Mouse (Mus musculus) liver, adult 2 months (tissue): ENCODE measurements at regions not wholly inside any gene's neighbourhood (a gene's known extent, or its start where the extent isn't known, plus 50 kb on each side); places are given as distances from the start of the nearest gene placed in this dataset.

Experiments
- DNase-seq: peaks from one replicate; pipeline ENCODE4 v3.0.0-alpha.2; 2011; ENCODE audit warnings: low read depth, low spot score; ENCODE audit errors: extremely low read depth
- H3K27ac ChIP-seq: fragments of 200-500 bp; replicated peaks from 2 replicates; pipeline ENCODE4 v1.5.1; 2012; ENCODE audit warnings: low read depth, mild to moderate bottlenecking, control low read depth, inconsistent platforms, low read length; ENCODE audit not compliant: insufficient read depth
- H3K27me3 ChIP-seq: fragments of 200-500 bp; 2 replicates; pipeline ENCODE4 v1.6.1; 2012; ENCODE audit warnings: mild to moderate bottlenecking, moderate library complexity, low read length, inconsistent platforms; ENCODE audit not compliant: control insufficient read depth, insufficient read depth
- H3K36me3 ChIP-seq: fragments of 200-500 bp; 2 replicates; pipeline ENCODE4 v1.6.1; 2012; ENCODE audit warnings: low read length, inconsistent platforms; ENCODE audit not compliant: control insufficient read depth, insufficient read depth
- H3K4me1 ChIP-seq: fragments of 200-500 bp; 2 replicates; pipeline ENCODE4 v1.6.1; 2011; ENCODE audit warnings: low read length; ENCODE audit not compliant: control insufficient read depth, insufficient read depth
- H3K4me3 ChIP-seq: fragments of 200-500 bp; 2 replicates; pipeline ENCODE4 v1.5.1; 2011; ENCODE audit warnings: low read depth, mild to moderate bottlenecking, control low read depth, low read length, moderate library complexity; ENCODE audit not compliant: insufficient read depth
- H3K79me2 ChIP-seq: fragments of 200-500 bp; 2 replicates; pipeline ENCODE4 v1.6.1; 2012; ENCODE audit warnings: inconsistent platforms, mild to moderate bottlenecking, low read length, moderate library complexity; ENCODE audit not compliant: control insufficient read depth, insufficient read depth
- H3K9ac ChIP-seq: fragments of 200-500 bp; 2 replicates; pipeline ENCODE4 v1.6.1; 2012; ENCODE audit warnings: low read depth, mild to moderate bottlenecking, control low read depth, inconsistent platforms, low read length
- CTCF ChIP-seq: fragments of 200-500 bp; IDR thresholded peaks from 2 replicates; pipeline ENCODE4 v1.5.1; 2011; ENCODE audit warnings: low read depth, low read length, control low read depth
- POLR2A ChIP-seq: fragments of 200-500 bp; IDR thresholded peaks from 2 replicates; pipeline ENCODE4 v1.6.1; 2011; ENCODE audit warnings: low read length, control low read depth; ENCODE audit not compliant: insufficient read depth; ENCODE audit errors: extremely low read depth
- whole genome bisulfite sequencing: fragments of 180-500 bp; shearing (Covaris S2); methylation state at CpG from one replicate; pipeline ENCODE4 v1.1.7; 2018; 5-methylcytosine and 5-hydroxymethylcytosine counted together

GRCm38 (mm10) chr12:64393106-64393505 lies 81.4 kb downstream of the Fscb start:
- no peaks in the 10 kb centered on the region for H3K79me2 ChIP-seq
- no peaks in the 10 kb centered on the region for H3K36me3 ChIP-seq
- DNase-seq: no peak
- H3K4me1 ChIP-seq: no peaks in the 10 kb centered on the region
- H3K27me3 ChIP-seq: no peaks in the 10 kb centered on the region
- H3K4me3 ChIP-seq: no peak overlapping the region
- no peak overlapping the region for H3K27ac ChIP-seq
- 64% methylated on average over 1 of the region's 1 CpGs for WGBS
- TF ChIP-seq POLR2A (no peak), CTCF (no peak)
- H3K9ac ChIP-seq: no peak overlapping the region

GRCm38 (mm10) chr12:64389766-64390445 lies 84.6 kb downstream of the Fscb start:
- no peak for TF ChIP-seq CTCF
- no peak for TF ChIP-seq POLR2A
- Histone ChIP-seq H3K9ac (no peak overlapping the region), H3K4me1 (no peaks in the 10 kb centered on the region), H3K4me3 (no peak overlapping the region), H3K27ac (no peak overlapping the region), H3K27me3 (no peaks in the 10 kb centered on the region), H3K79me2 (no peaks in the 10 kb centered on the region), H3K36me3 (no peaks in the 10 kb centered on the region)
- WGBS: 68% methylated on average over 9 of the region's 9 CpGs
- DNase-seq: no peak

- no peak for TF ChIP-seq POLR2A
- TF ChIP-seq CTCF: no peak
- peak; percentile 27 for DNase-seq
- Histone ChIP-seq H3K27ac (no peak overlapping the region), H3K9ac (no peak overlapping the region), H3K79me2 (no peaks in the 10 kb centered on the region), H3K27me3 (no peaks in the 10 kb centered on the region), H3K4me1 (no peaks in the 10 kb centered on the region), H3K4me3 (no peak overlapping the region), H3K36me3 (no peaks in the 10 kb centered on the region)
- 54% methylated on average over 3 of the region's 3 CpGs for WGBS
Measured at GRCm38 (mm10) chr12:64364941-64365340, 109.5 kb downstream of the Fscb start.

- DNase-seq: no peak
- 58% methylated on average over 2 of the region's 2 CpGs for WGBS
Measured at GRCm38 (mm10) chr12:64361592-64362116, 112.8 kb downstream of the Fscb start.

GRCm38 (mm10) chr12:64360698-64361097 lies 113.8 kb downstream of the Fscb start:
- Histone ChIP-seq H3K4me3 (no peak overlapping the region), H3K36me3 (no peaks in the 10 kb centered on the region), H3K27me3 (no peaks in the 10 kb centered on the region), H3K4me1 (no peaks in the 10 kb centered on the region), H3K27ac (no peak overlapping the region), H3K79me2 (no peaks in the 10 kb centered on the region), H3K9ac (no peak overlapping the region)
- DNase-seq: no peak
- no peak for TF ChIP-seq POLR2A
- no peak for TF ChIP-seq CTCF

More at GRCm38 (mm10) chr12:64361592-64362116, 112.8 kb downstream of the Fscb start:
- no peaks in the 10 kb centered on the region for H3K36me3 ChIP-seq
- H3K4me3 ChIP-seq: no peak overlapping the region
- no peak overlapping the region for H3K27ac ChIP-seq
- no peaks in the 10 kb centered on the region for H3K79me2 ChIP-seq
- H3K4me1 ChIP-seq: no peaks in the 10 kb centered on the region
- no peaks in the 10 kb centered on the region for H3K27me3 ChIP-seq
- no peak overlapping the region for H3K9ac ChIP-seq
- TF ChIP-seq CTCF: no peak
- TF ChIP-seq POLR2A: no peak

- Histone ChIP-seq H3K27me3 (no peaks in the 10 kb centered on the region), H3K4me3 (no peak overlapping the region), H3K27ac (no peak overlapping the region), H3K36me3 (no peaks in the 10 kb centered on the region), H3K9ac (no peak overlapping the region), H3K4me1 (no peaks in the 10 kb centered on the region), H3K79me2 (no peaks in the 10 kb centered on the region)
- 54% methylated on average over 1 of the region's 1 CpGs for WGBS
- TF ChIP-seq POLR2A: no peak
- no peak for TF ChIP-seq CTCF
- peak; percentile 7 for DNase-seq
Measured at GRCm38 (mm10) chr12:64343745-64344144, 130.7 kb downstream of the Fscb start.
